Mouse (Mus musculus): ENCODE measurements at regions not wholly inside any gene's neighbourhood (a gene's known extent, or its start where the extent isn't known, plus 50 kb on each side); places are given as distances from the start of the nearest gene placed in this dataset.

DNA sequence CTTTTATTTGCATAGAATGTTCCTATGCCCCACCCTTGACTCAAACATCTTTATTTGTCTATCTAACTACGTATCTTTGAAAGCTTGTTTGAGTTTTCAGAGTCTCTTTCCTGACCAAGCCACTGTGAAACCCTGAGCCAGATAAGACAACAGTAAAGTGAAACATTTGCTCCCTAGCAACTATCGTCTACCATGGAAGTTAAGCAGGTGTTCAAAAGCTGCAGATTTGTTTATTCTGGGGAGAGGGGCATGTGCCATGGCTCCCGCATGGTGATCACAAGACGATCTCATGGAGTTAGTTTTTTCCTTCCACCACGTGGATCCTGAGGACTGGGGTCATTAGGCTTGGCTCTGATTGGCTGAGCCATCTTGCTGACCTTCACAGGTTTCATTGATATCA, 55.5 kb downstream of the Gm9972 start:
- 0 out of 2 replicates have a peak, but pooled peaks cover 5% of the 10 kb centered on the region for H3K4me1 ChIP-seq
- no peak overlapping the region for H3K27ac ChIP-seq (replicated peaks)
- no peaks in the 10 kb centered on the region for H3K9me3 ChIP-seq
- H3K36me3 ChIP-seq: no peaks in the 10 kb centered on the region
- no peak overlapping the region for H3K4me2 ChIP-seq (replicated peaks)
- H3K27me3 ChIP-seq: no peaks in the 10 kb centered on the region
- no peak for ATAC-seq (replicated peaks)
- no peak overlapping the region for H3K9ac ChIP-seq (replicated peaks)
- WGBS: 78% methylated on average over 5 of the region's 5 CpGs
- H3K4me3 ChIP-seq: no peak overlapping the region

GRCm38 (mm10) chr11:43092126-43092920, 56.8 kb downstream of the Gm9972 start:
- H3K4me1 ChIP-seq: 0 out of 2 replicates have a peak, but pooled peaks cover 5% of the 10 kb centered on the region
- no peak overlapping the region for H3K4me2 ChIP-seq (replicated peaks)
- no peak overlapping the region for H3K27ac ChIP-seq (replicated peaks)
- ATAC-seq (replicated peaks): no peak
- H3K4me3 ChIP-seq: no peak overlapping the region
- 57% methylated on average over 14 of the region's 14 CpGs for WGBS
- H3K9me3 ChIP-seq: no peaks in the 10 kb centered on the region
- H3K9ac ChIP-seq (replicated peaks): no peak overlapping the region
- H3K27me3 ChIP-seq: no peaks in the 10 kb centered on the region
- no peaks in the 10 kb centered on the region for H3K36me3 ChIP-seq

DNA sequence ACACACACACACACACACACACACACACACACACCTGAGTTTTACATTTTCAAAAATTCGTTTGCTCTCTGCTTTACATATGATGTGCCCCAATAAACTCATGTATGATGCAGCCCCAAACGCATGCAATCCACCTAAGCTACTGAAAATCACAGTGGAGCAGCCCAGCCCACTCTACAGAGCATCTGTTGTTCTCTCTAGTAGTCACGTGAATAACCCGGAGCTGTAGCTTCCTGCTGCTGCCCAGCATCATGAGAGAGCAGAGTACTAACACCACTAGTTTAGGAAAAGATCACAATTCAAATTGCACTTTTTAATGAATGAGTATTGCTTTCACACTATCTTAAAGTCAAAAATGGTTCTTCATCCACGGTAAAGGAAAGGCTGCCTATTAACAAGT, 56.7 kb upstream of the Atp10b start:
- H3K27me3 ChIP-seq: no peaks in the 10 kb centered on the region
- no peaks in the 10 kb centered on the region for H3K36me3 ChIP-seq
- WGBS: 72% methylated on average over 5 of the region's 5 CpGs
- ATAC-seq (replicated peaks): no peak
- H3K4me1 ChIP-seq: 0 out of 2 replicates have a peak, but pooled peaks cover 5% of the 10 kb centered on the region
- H3K9me3 ChIP-seq: no peaks in the 10 kb centered on the region
- H3K4me3 ChIP-seq: no peak overlapping the region
- no peak overlapping the region for H3K4me2 ChIP-seq (replicated peaks)
- no peak overlapping the region for H3K9ac ChIP-seq (replicated peaks)
- H3K27ac ChIP-seq (replicated peaks): no peak overlapping the region

DNA sequence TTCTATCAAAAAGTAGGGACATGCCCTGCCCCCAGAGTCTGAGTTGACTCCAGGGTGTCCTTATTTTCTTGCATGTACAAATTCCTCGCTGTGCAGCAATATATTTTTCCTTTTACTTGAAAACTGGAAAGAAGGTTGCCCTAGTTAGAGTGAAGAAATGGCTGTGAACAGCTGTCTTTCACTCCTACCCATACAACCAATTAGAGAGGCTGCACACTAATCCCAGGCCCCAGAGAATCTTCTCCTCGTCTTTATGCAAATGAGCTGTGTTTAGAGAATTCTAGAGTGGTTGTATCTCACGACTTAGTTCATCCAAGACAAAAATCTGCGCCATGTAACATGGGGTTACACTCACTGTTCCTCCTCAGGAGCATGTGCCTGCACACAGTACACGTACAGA, 53.7 kb upstream of the Atp10b start:
- no peaks in the 10 kb centered on the region for H3K36me3 ChIP-seq
- H3K9me3 ChIP-seq: no peaks in the 10 kb centered on the region
- 60% methylated on average over 5 of the region's 5 CpGs for WGBS
- no peak overlapping the region for H3K4me3 ChIP-seq
- H3K27me3 ChIP-seq: no peaks in the 10 kb centered on the region
- no peak overlapping the region for H3K9ac ChIP-seq (replicated peaks)
- no peak overlapping the region for H3K27ac ChIP-seq (replicated peaks)
- no peak for ATAC-seq (replicated peaks)
- H3K4me1 ChIP-seq: 0 out of 2 replicates have a peak, but pooled peaks cover 5% of the 10 kb centered on the region
- H3K4me2 ChIP-seq (replicated peaks): no peak overlapping the region

DNA sequence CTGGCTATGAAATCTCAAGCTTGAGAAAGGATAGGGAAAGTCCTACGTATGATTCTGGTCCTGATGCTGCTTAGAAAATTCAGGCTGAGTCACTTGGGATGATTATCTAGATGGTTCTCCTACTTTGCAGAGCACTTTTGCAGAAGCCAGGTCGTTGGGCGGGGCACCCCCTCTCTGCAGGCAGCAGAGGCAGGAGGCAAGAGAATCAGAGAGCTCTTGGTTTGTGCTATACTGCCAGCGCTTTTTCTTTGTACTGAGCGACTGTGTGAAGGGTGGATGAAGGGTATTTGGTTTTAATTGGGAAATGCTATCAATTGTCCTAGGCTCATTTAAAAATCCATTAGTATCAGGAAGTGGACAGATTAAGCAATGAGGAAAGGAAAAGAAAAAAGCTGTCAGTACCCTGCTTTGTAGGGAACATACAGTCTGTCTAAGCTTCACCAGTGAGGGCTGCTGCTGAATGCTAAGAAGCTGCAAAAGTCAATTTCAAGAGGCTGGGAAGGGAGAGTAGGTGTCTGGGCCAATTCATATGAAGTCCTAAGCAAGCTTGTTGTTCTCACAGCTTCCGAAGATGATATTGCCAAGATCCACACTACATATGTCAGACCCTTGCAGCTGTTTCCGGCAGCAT, 50.8 kb upstream of the Atp10b start:
- peak; percentile 62 for ATAC-seq (replicated peaks)
- Histone ChIP-seq H3K27me3 (no peaks in the 10 kb centered on the region), H3K4me1 (no peaks in the 10 kb centered on the region), H3K4me3 (no peak overlapping the region), H3K36me3 (no peaks in the 10 kb centered on the region), H3K27ac (replicated peaks) (no peak overlapping the region), H3K4me2 (replicated peaks) (no peak overlapping the region), H3K9ac (replicated peaks) (no peak overlapping the region), H3K9me3 (no peaks in the 10 kb centered on the region)
- WGBS: 43% methylated on average over 7 of the region's 7 CpGs
